Mouse (Mus musculus) midbrain, postnatal 0 days (tissue): ENCODE results near the gene Lrguk. TPM values are rescaled to one million over a fixed set of nuclear protein-coding genes. Genes with fewer than 3 reads are reported as not detected.

Source experiments
- ATAC-seq: fragments of 200-750 bp; cut with Nextera tagmentation; 2 replicates; pipeline ENCODE4 v1.8.0; 2017; ENCODE audit warnings: moderate number of reproducible peaks, mild to moderate bottlenecking, moderate TSS enrichment, moderate library complexity; ENCODE audit not compliant: low FRiP score
- DNase-seq: peaks from one replicate; pipeline ENCODE4 v3.0.0-alpha.2; 2015; ENCODE audit warnings: low spot score
- H3K27ac ChIP-seq: fragments of 300-500 bp; sonication (generic); 2 replicates; pipeline ENCODE4 v1.5.1; 2014; ENCODE audit warnings: low read depth, mild to moderate bottlenecking, low read length, mixed read lengths
- H3K27me3 ChIP-seq: fragments of 300-500 bp; sonication (generic); 2 replicates; pipeline ENCODE4 v1.6.1; 2014; ENCODE audit warnings: low read length, control low read depth, mixed read lengths; ENCODE audit not compliant: insufficient read depth
- H3K36me3 ChIP-seq: fragments of 300-500 bp; sonication (generic); 2 replicates; pipeline ENCODE4 v1.6.1; 2014; ENCODE audit warnings: low read length, control low read depth, mixed read lengths; ENCODE audit not compliant: insufficient read depth
- H3K4me1 ChIP-seq: fragments of 300-500 bp; sonication (generic); 2 replicates; pipeline ENCODE4 v1.6.1; 2014; ENCODE audit warnings: mild to moderate bottlenecking, control low read depth, antibody characterized with exemption, low read length, mixed read lengths; ENCODE audit not compliant: insufficient read depth
- H3K4me2 ChIP-seq: fragments of 300-500 bp; sonication (generic); 2 replicates; pipeline ENCODE4 v1.6.1; 2014; ENCODE audit warnings: low read depth, mild to moderate bottlenecking, low read length, mixed read lengths; ENCODE audit not compliant: poor library complexity, severe bottlenecking
- H3K4me3 ChIP-seq: fragments of 300-500 bp; sonication (generic); 2 replicates; pipeline ENCODE4 v1.5.1; 2014; ENCODE audit warnings: low read depth, mild to moderate bottlenecking, low read length, moderate library complexity
- H3K9ac ChIP-seq: fragments of 300-500 bp; sonication (generic); replicated peaks from 2 replicates; pipeline ENCODE4 v1.6.1; 2014; ENCODE audit warnings: mild to moderate bottlenecking, low read length, moderate library complexity, mixed read lengths; ENCODE audit not compliant: poor library complexity, severe bottlenecking
- H3K9me3 ChIP-seq: fragments of 300-500 bp; sonication (generic); 2 replicates; pipeline ENCODE4 v1.6.1; 2016; ENCODE audit warnings: low read length, control low read depth
- CTCF ChIP-seq: IDR thresholded peaks from 2 replicates; pipeline ENCODE4 v1.5.1; 2016; ENCODE audit warnings: antibody characterized with exemption, mild to moderate bottlenecking
- WGBS: fragments of 180-500 bp; shearing (Covaris S2); extraction: QIAGEN DNeasy Blood & Tissue Kit; methylation state at CpG from one replicate; pipeline ENCODE4 v1.1.7; 2014; 5-methylcytosine and 5-hydroxymethylcytosine counted together
- polyA plus RNA-seq: library from polyadenylated mRNA; unstranded; fragments of >200 nt; fragmentation: Nextera tagmentation; extraction: Ambion mirVana; gene quantifications from 2 replicates; pipeline ENCODE4 v1.2.1, GENCODE M21; 2015
- total RNA-seq: library from RNA; depleted of rRNA; stranded (reverse); fragments of >200 nt; gene quantifications from 2 replicates; pipeline ENCODE4 v1.2.3, GENCODE M21; 2014

Gene Lrguk
- total and polyA plus RNA-seq, 2 experiments from 2014 or later, result 1.0 to 1.6 TPM

DNA sequence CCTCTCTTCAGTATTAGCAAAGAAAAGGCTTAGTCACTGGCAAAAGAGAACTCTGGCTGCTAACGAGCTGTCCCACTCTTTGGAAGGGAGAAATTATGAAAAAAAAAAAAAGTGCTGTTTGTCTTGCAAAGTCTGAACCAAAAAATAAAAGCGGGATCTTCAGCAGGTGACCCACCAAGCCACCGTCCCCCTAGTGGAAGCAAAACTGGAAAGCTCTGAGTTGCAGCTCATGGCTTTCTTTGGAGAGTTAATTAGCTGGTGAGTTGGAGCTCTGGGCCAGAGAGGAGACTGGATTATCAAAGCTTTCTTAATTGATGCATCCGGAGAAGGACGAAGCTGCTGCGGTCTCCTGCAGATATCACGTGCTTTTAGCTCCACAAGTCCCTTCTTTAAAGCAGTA is 29.7 kb upstream of the Lrguk start:
- no peak for ATAC-seq
- Histone ChIP-seq H3K9ac (no peak overlapping the region), H3K36me3 (no peaks in the 10 kb centered on the region), H3K27me3 (no peaks in the 10 kb centered on the region), H3K9me3 (no peaks in the 10 kb centered on the region), H3K27ac (no peak overlapping the region), H3K4me3 (no peak overlapping the region), H3K4me2 (no peak overlapping the region), H3K4me1 (no peaks in the 10 kb centered on the region)
- 20% methylated on average over 7 of the region's 7 CpGs for WGBS
- peak; percentile 56 for TF ChIP-seq CTCF
- DNase-seq, result no peak

DNA sequence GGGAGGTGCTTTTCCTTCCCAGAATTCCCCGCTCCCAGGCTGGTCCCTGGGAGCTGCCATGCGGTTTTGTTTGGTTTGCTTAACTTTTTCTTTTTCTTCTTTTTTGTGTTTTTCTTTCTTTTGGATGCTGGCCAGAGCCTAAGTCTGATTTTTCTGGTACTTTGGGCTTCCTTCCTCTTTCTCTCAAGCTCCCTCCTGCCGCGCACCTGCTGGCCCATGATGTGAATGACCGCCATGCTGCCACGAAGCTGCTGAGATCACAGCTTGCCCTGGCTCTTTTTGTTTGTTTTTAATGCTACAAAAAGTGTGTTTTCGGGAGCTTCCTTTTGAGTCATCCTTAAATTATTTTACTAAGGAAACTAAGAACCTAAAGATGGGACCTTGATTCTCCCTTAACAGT is 28.6 kb upstream of the Lrguk start:
- ATAC-seq, result no peak
- WGBS, result 90% methylated on average over 7 of the region's 7 CpGs
- Histone ChIP-seq H3K27me3 (no peaks in the 10 kb centered on the region), H3K4me2 (no peak overlapping the region), H3K4me3 (no peak overlapping the region), H3K36me3 (no peaks in the 10 kb centered on the region), H3K4me1 (no peaks in the 10 kb centered on the region), H3K9ac (no peak overlapping the region), H3K27ac (no peak overlapping the region), H3K9me3 (no peaks in the 10 kb centered on the region)
- no peak for TF ChIP-seq CTCF
- DNase-seq, result no peak

DNA sequence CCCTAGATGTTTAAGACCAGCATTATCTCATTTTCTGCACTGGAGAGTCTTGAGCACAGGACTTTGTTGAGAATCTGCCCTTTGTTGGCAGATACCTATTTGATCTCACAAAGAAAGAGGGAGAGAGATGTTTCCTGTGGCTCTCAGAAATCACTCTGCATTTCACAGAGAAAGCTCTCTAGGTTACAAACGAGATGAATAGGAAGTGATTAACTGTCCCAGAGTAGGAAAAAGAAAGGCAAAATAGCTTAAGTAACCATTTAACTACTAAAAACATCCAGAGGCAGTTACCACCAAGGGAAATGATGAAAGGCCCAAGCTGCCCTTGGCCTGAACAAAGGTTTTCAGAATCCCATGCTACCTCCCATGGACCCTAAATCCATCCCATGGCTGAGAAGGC is 26.2 kb upstream of the Lrguk start:
- TF ChIP-seq CTCF, result no peak
- Histone ChIP-seq H3K4me1 (no peaks in the 10 kb centered on the region), H3K27me3 (no peaks in the 10 kb centered on the region), H3K4me3 (no peak overlapping the region), H3K9me3 (no peaks in the 10 kb centered on the region), H3K9ac (no peak overlapping the region), H3K27ac (no peak overlapping the region), H3K36me3 (no peaks in the 10 kb centered on the region), H3K4me2 (no peak overlapping the region)
- no peak for DNase-seq
- 18% methylated on average over 1 of the region's 1 CpGs for WGBS
- ATAC-seq, result no peak

DNA sequence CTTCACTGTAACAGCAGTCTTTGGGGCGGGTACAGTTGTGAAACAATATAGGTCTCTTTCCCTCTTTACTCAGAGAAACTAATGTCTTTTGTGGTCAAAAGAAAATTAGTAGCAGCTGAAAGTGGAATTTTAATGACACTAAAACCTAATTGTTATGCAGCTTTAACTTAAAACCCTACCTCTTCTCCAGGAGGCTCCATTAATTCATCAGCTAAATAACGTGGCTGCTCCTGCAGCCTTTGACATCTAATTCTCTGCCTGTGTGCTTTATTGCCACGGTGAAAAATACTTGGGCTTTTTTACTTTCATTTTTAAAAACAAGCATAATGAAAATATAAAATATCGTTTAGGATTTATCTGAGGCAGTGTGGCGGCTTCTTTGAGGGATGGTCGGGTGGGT is 15.8 kb upstream of the Lrguk start:
- Histone ChIP-seq H3K4me3 (no peak overlapping the region), H3K4me1 (no peaks in the 10 kb centered on the region), H3K36me3 (no peaks in the 10 kb centered on the region), H3K4me2 (no peak overlapping the region), H3K9ac (no peak overlapping the region), H3K9me3 (no peaks in the 10 kb centered on the region), H3K27ac (no peak overlapping the region), H3K27me3 (no peaks in the 10 kb centered on the region)
- no peak for ATAC-seq
- WGBS, result 58% methylated on average over 6 of the region's 6 CpGs
- no peak for TF ChIP-seq CTCF
- DNase-seq, result no peak

DNA sequence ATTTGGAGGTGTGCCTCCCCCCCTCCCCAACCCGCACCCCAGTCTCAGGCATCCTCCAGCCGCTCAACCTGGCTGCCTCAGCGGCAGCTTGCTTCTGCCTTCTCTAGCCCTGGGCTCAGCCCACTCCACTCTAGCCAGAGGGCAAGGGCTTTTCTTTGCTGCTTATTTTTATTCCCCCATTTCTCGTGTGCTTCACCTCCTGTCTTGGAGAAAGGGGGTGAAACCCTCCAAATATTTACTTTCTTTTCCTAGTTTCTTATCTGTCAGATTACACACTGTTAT is 439 bp downstream of the Lrguk start:
- 4% methylated on average over 4 of the region's 4 CpGs for WGBS

DNA sequence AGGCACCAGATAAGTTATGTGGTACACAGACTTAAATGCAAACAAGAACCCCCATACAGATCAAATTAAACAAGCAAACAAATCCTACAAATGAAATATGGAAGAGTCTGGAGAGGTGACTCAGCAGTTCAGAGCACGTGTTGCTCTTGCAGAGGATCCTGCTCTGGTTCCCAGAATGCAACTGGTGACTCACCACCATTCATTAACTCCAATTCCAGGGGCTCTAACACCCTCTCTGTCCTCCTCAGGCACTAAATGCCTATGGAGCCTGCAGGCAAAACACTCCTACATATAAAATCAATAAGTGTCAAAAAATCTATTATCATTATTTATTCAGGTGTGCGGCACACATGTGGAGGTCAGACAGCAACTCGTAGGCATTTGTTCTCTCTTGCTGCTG is 4.8 kb downstream of the Lrguk start:
- Histone ChIP-seq H3K4me1 (no peaks in the 10 kb centered on the region), H3K36me3 (no peaks in the 10 kb centered on the region), H3K27me3 (no peaks in the 10 kb centered on the region), H3K9ac (no peak overlapping the region), H3K9me3 (no peaks in the 10 kb centered on the region), H3K27ac (no peak overlapping the region), H3K4me2 (no peak overlapping the region), H3K4me3 (no peak overlapping the region)
- no peak for TF ChIP-seq CTCF
- DNase-seq, result no peak
- no peak for ATAC-seq
- 49% methylated on average over 3 of the region's 3 CpGs for WGBS

More for the DNA sequence above, 439 bp downstream of the Lrguk start:
- DNase-seq (no peak), ATAC-seq (peak; percentile 58)
- Histone ChIP-seq H3K4me3 (peak overlapping the region; percentile 47), H3K27ac (no peak overlapping the region; the same call in 1 of the 2 replicates), H3K9ac (peak overlapping the region; percentile 59), H3K36me3 (no peaks in the 10 kb centered on the region), H3K9me3 (no peaks in the 10 kb centered on the region), H3K4me2 (peak overlapping the region; percentile 88), H3K4me1 (peaks cover 4% of the 10 kb centered on the region; the same call in 1 of the 2 replicates), H3K27me3 (no peaks in the 10 kb centered on the region)
- TF ChIP-seq CTCF, result no peak
